Mouse (Mus musculus) olfactory bulb, adult 2 months (tissue): ENCODE measurements around the gene Shank2. TPM values are rescaled to one million over a fixed set of nuclear protein-coding genes. Genes with fewer than 3 reads are reported as not detected.

ENCODE experiments used
- H3K27ac ChIP-seq: fragments of 200-500 bp; 2 replicates; pipeline ENCODE4 v1.5.1; 2012; ENCODE audit warnings: low read depth, low read length; ENCODE audit not compliant: insufficient read depth
- H3K4me1 ChIP-seq: fragments of 200-500 bp; 2 replicates; pipeline ENCODE4 v1.6.1; 2012; ENCODE audit warnings: low read length; ENCODE audit not compliant: control insufficient read depth, insufficient read depth
- H3K4me3 ChIP-seq: fragments of 200-500 bp; 2 replicates; pipeline ENCODE4 v1.5.1; 2012; ENCODE audit warnings: mild to moderate bottlenecking, low read depth, low read length, moderate library complexity; ENCODE audit not compliant: insufficient read depth
- CTCF ChIP-seq: fragments of 200-500 bp; IDR thresholded peaks from 2 replicates; pipeline ENCODE4 v1.5.1; 2012; ENCODE audit warnings: low read depth, mild to moderate bottlenecking, low read length, moderate library complexity; ENCODE audit not compliant: insufficient read depth
- POLR2A ChIP-seq: fragments of 200-500 bp; IDR thresholded peaks from 2 replicates; pipeline ENCODE4 v1.6.1; 2012; ENCODE audit warnings: mild to moderate bottlenecking, low read depth, low read length, moderate library complexity; ENCODE audit not compliant: insufficient read depth
- WGBS: fragments of 180-500 bp; shearing (Covaris S2); methylation state at CpG from one replicate; pipeline ENCODE4 v1.1.7; 2018; 5-methylcytosine and 5-hydroxymethylcytosine counted together
- polyA plus RNA-seq: library from polyadenylated mRNA; stranded (reverse); fragments of >200 nt; gene quantifications from 2 replicates; pipeline ENCODE4 v1.2.4, GENCODE M21; 2012; ENCODE audit warnings: low replicate concordance; ENCODE audit not compliant: missing spikeins, insufficient read depth, insufficient read length

The Shank2 gene
- polyA plus RNA-seq, 1 experiment = 53.3 TPM

- H3K27ac ChIP-seq = no peak overlapping the region
- WGBS = 96% methylated on average over 1 of the region's 1 CpGs
- H3K4me3 ChIP-seq = no peak overlapping the region
- no peak for TF ChIP-seq POLR2A
- TF ChIP-seq CTCF = no peak
- no peaks in the 10 kb centered on the region for H3K4me1 ChIP-seq
These were observed 78.1 kb downstream of the Shank2 start for GRCm38 (mm10) chr7:144079861-144080260.

- Histone ChIP-seq H3K27ac (no peak overlapping the region), H3K4me1 (no peaks in the 10 kb centered on the region), H3K4me3 (no peak overlapping the region)
- TF ChIP-seq POLR2A (no peak), CTCF (peak; percentile 51)
- 90% methylated on average over 1 of the region's 1 CpGs for WGBS
These were observed 79.7 kb downstream of the Shank2 start for GRCm38 (mm10) chr7:144081448-144081847.

- no peak for TF ChIP-seq POLR2A
- TF ChIP-seq CTCF = no peak
- H3K4me1 ChIP-seq = no peaks in the 10 kb centered on the region
- H3K4me3 ChIP-seq = no peak overlapping the region
- 59% methylated on average over 2 of the region's 2 CpGs for WGBS
- H3K27ac ChIP-seq = no peak overlapping the region
These were observed 80.2 kb downstream of the Shank2 start for GRCm38 (mm10) chr7:144081963-144082362.

GRCm38 (mm10) chr7:144087277-144087676 is 85.5 kb downstream of the Shank2 start:
- Histone ChIP-seq H3K4me3 (no peak overlapping the region), H3K4me1 (no peaks in the 10 kb centered on the region), H3K27ac (no peak overlapping the region)
- TF ChIP-seq CTCF (no peak), POLR2A (no peak)
- 46% methylated on average over 2 of the region's 2 CpGs for WGBS

- TF ChIP-seq CTCF (no peak), POLR2A (no peak)
- H3K4me1 ChIP-seq = no peaks in the 10 kb centered on the region
- WGBS = 69% methylated on average over 12 of the region's 12 CpGs
- no peak overlapping the region for H3K27ac ChIP-seq
- H3K4me3 ChIP-seq = no peak overlapping the region
These were observed 92.4 kb downstream of the Shank2 start for GRCm38 (mm10) chr7:144094132-144094531.

GRCm38 (mm10) chr7:144097314-144097713 is 95.6 kb downstream of the Shank2 start:
- 13% methylated on average over 2 of the region's 2 CpGs for WGBS
- H3K4me3 ChIP-seq = no peak overlapping the region
- TF ChIP-seq CTCF (no peak), POLR2A (no peak)

GRCm38 (mm10) chr7:144102222-144102980 is 100.7 kb downstream of the Shank2 start:
- 63% methylated on average over 4 of the region's 4 CpGs for WGBS
- peaks cover 18% of the 10 kb centered on the region for H3K4me1 ChIP-seq
- H3K27ac ChIP-seq = no peak overlapping the region
- TF ChIP-seq POLR2A (no peak), CTCF (no peak)
- no peak overlapping the region for H3K4me3 ChIP-seq

More at GRCm38 (mm10) chr7:144097314-144097713, 95.6 kb downstream of the Shank2 start:
- peaks cover 4% of the 10 kb centered on the region; the same call in 1 of the 2 replicates for H3K4me1 ChIP-seq
- H3K27ac ChIP-seq = no peak overlapping the region

GRCm38 (mm10) chr7:144105952-144106351 is 104.2 kb downstream of the Shank2 start:
- Histone ChIP-seq H3K27ac (no peak overlapping the region), H3K4me3 (no peak overlapping the region), H3K4me1 (peaks cover 29% of the 10 kb centered on the region)
- no peak for TF ChIP-seq POLR2A
- TF ChIP-seq CTCF = no peak
- WGBS = 81% methylated on average over 1 of the region's 1 CpGs

GRCm38 (mm10) chr7:144106352-144107011 is 104.8 kb downstream of the Shank2 start:
- H3K4me3 ChIP-seq = no peak overlapping the region
- 51% methylated on average over 9 of the region's 9 CpGs for WGBS
- TF ChIP-seq CTCF (no peak), POLR2A (no peak)
- no peak overlapping the region for H3K27ac ChIP-seq
- peaks cover 29% of the 10 kb centered on the region for H3K4me1 ChIP-seq
